Mouse (Mus musculus): ENCODE results near the gene Cfap299. TPM values are rescaled to one million over a fixed set of nuclear protein-coding genes. Genes with fewer than 3 reads are reported as not detected.

Cfap299 gene
- total RNA-seq, 2 experiments from 2014 or later: 0.70 to 1.5 TPM

DNA sequence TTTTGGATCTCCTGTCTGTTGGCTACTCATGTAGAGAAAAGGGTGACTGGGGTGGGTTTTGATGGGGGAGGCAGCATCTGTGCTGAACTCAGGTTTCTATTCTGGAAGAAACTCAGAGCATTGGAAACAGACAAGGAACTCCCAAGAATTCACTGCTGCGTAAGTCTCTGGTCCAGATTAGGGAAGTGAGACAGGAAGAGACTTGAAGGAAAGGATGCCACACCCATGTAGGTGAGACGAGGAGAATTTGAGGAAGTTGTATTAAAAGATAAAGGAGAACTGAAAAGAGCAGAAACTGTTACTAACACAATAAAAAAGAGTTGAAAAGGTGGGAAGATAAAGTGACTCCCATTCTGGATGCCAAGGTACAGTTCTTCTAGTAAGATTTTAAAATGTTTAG lies 249.3 kb downstream of the Cfap299 start:
- intact Hi-C loops (cut with DNase I): no loop called here
- DNase-seq: no peak

DNA sequence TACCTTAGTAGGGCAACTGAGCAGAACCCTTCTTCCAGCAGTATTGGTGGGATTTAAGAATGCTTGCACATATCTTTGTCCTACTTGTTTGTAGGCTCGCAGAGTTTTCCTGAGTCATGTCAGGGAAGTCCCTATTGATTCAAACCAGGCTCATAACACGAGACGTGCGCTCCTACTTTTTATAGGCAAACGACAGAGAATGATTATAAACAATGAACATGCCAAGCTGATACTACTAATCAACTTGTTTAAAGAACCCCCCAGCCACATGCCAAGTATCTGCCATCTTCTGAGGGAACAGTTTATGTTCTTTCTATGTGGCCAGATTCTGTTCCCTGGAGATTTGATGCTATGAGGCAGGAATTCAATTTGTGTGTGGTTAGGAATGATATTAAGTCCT lies 251.7 kb downstream of the Cfap299 start:
- DNase-seq: no peak
- intact Hi-C loops (cut with DNase I): no loop called here

DNA sequence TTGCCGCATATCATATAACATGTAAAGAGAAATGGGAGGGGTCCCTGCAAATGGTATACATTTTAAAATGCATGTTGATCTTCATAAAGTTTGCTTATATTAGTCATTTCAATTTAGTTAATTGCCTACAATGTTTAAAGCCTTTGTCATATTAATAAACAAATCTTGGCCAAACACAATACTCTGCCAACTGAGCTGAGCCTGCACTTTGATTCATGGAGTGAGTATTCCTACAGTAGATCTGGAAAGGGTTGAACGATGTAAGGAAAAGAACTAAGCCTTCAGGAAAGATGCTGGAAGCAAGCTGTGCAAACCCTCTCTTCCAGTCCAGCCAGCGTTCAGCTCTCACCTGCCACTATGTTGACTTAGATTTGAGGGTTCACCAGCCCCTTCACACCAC lies 252.9 kb downstream of the Cfap299 start:
- intact Hi-C loops (cut with DNase I): no loop called here

DNA sequence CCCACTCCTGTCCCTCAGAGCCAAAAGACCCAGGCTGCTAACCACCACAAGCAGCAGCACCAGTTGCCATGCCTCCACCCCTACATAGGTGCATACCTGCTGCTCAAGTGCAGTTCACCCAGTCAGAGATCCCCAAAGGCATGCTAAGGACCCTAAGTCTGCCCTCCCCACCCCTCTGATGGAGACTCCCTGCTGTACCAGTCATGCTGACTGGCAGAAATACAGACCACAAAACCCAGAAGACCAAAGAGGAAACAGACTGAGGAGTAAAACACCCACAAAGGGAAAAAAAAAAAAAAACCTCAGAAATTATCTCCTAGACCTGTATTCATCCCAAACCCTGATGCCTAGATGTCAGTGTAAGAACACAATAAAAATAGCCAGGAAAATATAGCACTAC lies 256.8 kb downstream of the Cfap299 start:
- no peak for DNase-seq
- intact Hi-C loops (cut with DNase I): no loop called here

More for the DNA sequence above, 252.9 kb downstream of the Cfap299 start:
- DNase-seq: no peak

DNA sequence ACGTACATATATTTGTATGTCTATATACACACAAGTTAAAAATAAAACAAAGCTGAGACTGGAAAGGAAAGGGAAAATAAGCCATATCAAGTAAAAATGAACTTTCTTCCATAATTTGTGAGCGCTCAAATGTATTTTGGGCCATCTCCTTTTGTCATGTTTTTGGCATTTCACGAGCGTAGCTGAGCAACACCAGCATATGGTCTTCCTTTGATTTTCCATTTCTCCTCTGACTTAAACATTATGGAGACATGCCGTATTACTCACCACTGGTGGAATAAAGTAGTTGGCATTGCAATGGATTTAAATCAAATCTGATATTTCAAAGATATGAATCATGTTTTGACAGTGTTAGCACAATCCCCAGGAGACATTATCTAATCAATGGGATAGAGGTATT lies 284.4 kb downstream of the Cfap299 start:
- no peak for DNase-seq
- intact Hi-C loops (cut with DNase I): no loop called here

DNA sequence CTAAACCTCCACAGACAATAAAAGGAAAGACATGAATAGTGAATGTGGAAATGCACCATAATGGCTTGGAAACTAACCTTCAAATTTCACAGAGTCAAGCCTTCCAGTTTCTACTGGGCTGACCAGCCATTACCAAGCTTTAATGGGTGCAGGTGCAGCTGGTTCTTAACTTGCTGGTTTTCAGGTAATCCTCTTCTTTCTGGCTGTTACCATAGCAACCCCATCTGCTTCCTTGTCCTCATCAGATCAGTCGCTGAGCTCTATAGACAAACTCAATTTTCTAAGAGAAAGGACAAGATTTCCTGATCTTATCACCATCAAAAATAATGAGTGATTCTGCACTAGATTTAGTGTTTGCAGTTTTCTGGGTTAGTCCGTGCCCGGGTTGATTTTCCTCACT lies 287.8 kb downstream of the Cfap299 start:
- intact Hi-C loops (cut with DNase I): no loop called here
- DNase-seq: no peak

DNA sequence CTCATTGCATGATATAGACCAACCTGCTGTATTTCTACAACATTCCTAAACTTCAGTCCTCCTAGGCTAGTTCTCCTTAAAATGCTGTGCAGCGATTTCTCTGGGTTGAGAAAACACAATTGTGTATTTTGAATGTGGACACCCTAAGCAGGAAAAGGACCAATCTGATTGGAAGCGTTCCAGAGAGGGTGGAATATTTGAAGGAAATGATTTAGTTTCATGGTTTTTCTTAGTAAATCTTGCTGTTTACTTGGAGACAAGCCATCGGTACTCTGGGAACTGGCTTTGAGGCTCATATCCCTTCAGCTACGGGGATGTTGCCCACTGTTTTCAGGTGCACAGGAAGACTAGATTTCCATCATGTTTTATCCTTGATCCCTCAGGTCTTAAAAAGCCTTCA lies 288.3 kb downstream of the Cfap299 start:
- DNase-seq: no peak
- intact Hi-C loops (cut with DNase I): no loop called here

DNA sequence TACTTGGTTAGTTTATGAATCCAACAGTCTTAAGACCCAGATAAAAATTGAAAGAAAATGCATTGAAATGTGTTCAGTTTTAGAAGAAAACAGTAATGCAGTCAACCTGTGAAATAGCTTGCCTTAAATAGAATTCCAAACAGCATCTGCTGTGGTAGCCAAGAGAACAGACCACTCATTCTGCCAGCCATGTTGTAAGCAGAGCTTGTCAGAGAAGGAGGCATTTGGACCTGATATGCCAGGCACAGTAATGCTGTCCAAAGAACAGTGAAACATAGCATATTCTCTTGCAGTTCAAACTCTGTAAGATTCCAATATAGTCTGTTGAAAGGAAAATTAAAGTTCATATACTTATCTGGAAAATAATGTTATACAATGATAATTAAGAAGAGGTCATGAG lies 321.2 kb downstream of the Cfap299 start:
- DNase-seq: no peak
- intact Hi-C loops (cut with DNase I): no loop called here

DNA sequence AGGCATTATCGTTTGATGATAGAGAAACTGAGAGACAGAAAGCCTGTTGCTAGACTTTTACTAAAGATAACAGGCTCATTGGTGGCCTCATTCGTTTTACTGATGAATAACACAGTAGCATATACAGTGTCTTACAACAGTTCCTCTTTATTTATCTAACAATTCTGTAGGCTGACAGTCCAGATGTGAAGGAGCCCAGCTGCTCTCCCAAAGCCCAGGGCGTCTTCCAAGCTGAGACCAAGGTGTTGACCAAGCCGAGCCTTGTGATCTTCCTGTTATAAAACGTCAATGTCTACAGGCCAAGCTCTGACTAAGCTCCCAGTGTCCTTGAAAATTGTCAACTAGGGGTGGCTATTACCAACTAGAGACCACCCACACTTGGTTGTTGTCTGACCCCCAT lies 321.9 kb downstream of the Cfap299 start:
- intact Hi-C loops (cut with DNase I): no loop called here
- no peak for DNase-seq

DNA sequence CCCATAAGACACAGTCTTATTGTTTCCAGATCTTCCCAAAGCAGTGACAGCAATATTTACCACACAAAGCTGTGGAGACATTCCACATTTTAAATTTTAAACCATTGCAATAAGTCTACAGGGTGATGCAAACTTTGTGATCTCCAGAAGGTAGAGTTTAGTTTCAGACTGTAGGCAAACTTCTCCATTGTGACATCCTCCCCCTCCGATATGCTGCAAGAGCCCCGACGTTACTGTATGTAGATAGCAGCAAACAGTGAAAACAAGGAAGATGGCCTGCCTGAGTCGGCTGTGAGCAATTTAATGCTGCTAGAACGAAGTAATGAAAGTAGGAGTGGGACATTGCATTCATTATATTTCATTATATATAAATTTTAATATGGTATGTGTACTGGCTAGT lies 359.1 kb downstream of the Cfap299 start:
- intact Hi-C loops (cut with DNase I): no loop called here
- DNase-seq: no peak

DNA sequence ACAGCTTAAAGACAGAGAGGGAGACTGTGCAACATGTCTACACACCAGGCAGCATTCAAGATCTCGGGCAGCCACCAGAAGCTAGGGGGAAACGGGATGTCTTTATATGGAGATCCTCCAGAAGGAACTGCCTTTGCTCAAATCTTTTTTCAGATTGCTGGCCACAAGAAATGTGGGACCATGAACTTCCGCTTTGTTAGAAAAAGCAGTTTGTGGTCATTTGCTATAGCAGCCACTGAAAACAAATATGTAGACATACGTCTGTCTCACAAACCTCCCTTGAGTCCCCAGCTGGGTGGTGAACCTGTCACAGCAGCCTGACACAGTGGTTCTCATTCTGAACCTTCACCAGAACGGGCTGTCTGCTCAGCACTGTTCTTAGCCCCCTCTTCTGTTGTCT lies 363.0 kb downstream of the Cfap299 start:
- intact Hi-C loops (cut with DNase I): no loop called here
- no peak for DNase-seq

DNA sequence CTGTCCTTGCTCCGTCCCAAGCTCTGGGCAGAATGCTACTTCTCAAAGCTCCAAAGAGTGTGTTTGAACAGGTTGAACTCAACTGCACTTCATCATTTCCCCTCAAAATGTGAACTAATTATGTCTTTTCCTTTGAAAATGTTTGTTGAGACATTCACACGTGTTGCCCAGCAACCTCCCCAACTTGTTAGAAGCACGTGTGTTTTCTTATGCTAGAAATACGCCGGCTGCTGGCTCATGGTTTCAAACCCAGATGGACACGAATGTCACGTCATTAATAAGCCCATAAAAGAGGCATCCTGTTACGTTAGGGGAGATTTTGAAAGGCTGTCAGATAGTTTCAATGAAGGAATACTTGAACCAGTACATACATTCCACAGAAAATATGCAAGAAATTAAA lies 367.2 kb downstream of the Cfap299 start:
- intact Hi-C loops (cut with DNase I): no loop called here
- DNase-seq: no peak

DNA sequence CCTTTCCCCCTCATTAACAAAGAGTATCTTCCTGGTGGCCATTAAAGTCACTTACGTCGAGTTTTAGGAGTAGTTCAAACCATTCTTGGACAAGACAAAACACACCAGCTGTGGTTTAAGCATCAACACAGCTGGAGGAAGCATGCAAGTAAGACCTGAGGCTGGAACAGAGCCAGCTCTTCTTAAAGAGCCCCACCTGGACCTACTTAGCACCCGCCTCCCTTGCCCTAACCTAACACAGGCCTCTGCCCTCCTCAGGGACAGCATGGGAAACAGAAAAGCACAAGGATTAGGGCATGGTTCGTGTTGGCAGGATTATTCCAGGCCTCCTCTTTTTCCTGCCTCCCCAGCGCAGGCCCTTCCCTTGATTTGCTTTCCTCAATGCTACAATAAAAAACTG lies 374.9 kb downstream of the Cfap299 start:
- intact Hi-C loops (cut with DNase I): no loop called here
- DNase-seq: no peak

DNA sequence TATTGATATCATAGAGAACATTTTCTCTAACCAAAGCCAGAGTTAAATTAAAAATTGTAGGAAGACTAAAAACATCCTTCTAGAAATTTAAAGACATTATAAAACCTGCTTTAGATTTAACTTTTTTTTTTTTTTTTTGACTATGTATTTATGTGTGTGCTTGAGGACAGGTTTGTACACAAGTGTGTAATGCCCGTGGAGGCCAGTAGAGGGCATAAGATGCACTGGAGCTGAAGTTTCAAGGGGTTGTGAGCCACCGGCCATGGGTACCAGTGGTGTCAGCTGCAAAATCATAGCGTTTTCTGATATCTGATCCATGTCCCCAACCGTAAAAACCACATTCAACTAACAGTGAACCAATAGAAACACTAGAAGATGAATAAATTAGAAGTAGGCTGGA lies 377.5 kb downstream of the Cfap299 start:
- DNase-seq: peak; percentile 17

DNA sequence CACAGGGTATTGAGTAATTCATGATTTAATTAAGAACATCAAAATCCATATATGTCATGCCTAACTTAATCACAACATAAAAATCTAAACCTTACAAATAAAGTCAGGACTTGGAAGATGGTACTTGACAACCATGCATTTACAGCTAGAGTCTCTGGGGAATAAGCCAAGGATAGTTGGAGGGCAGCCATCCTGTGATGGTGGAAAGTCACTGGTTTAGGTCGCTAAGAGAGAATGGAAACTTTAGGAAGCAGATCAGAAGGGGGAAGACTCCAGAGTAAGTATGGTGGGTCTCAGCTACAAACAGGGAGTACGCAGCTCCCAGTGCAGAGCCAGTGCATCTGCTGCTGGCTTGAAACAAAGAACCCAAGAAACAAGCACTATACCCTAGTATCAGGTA lies 386.3 kb downstream of the Cfap299 start:
- DNase-seq: no peak
- intact Hi-C loops (cut with DNase I): no loop called here

More for the DNA sequence above, 377.5 kb downstream of the Cfap299 start:
- intact Hi-C loops (cut with DNase I): no loop called here

DNA sequence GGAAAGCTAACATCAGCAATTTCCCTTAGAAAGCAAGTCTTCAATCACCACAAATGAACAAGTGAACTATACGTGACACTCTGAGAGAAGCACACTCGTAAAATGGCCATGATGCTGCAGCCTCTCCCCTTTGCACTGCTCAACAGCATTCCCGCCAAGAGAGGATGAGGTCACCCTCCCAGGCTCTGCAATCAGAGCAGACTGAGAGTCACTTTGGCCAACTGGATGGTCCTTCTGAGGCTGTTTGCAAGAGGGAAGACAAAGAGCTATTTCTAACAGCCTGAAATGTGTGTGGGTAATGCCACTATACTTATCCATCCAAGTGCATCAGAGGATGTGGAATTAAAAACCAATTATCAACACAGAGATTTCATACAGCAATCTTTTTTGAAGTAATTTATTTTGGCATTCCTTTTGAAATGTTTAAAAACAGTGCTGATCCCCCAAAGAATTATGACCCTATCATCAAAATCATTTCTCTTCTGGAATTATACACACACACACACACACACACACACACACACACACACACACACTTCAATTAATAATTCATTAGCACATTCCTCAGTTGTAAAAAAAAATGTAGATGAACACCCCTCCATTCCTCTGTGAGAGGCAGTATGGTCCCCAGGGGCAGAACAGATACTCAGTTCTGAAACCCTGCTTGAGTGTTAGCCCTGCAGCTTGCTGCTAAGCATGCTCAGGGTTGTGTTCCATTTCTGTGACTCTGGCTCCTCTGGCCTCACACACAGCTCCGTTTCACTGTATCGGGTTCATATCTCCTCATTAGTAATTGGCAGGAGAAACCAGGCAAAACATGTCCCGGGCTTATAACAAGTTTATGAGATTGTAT lies 403.3 kb downstream of the Cfap299 start:
- no peak for DNase-seq
- intact Hi-C loops (cut with DNase I): no loop called here

DNA sequence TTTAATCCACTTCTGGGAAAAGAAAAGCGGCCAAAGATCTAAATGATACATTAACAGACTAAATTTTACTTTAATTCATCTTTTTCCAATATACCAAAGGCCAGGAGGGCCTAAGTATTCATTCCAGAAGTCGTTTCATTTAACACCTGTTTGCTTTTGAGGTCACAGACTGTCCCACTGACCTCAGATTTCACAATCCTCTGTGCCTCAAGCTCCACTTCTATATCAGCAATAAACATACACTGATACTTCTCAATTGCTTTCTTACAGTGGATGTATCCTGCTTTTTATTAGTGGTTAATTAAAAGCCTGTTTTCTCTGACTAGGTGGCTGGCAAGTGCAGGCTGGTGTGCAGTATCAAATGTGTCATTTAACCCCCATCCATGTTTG lies 403.9 kb downstream of the Cfap299 start:
- intact Hi-C loops (cut with DNase I): no loop called here
- DNase-seq: no peak

DNA sequence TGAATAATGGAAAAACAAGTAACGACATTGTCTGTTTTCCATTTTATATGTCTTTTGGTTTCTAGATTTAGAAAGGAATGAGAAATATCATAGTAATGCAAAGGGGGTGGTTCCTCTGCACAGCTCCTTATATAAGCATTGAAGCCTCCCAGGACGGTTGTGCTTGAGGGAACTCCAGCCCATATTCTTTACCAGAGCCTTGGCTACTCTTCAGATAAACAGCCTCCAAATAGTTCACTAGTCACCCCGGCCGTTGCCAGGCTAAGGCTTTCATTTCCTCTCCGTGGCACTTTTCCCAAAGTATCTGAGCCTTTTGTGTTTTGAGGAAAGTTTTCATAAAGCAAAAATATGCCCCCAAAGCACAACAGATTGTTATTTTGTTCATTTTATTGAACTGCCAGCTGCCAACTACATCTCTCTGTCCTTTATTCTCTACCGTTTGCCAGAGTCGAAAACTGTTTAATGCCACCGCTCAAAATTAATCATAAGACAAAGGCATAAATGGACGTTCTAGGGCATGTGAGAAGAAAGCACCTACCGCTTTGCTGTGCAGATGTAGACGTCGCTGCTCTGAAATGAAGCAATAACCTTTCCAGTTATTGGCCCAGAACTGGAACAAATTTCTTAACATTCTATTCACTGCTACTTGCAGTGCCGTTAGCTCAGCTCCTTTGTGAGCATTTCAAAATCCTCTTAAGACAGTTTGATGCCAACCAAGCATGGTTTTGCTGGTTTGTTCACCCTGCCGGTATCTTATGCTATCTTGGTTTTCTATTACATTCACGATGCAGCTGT lies 433.0 kb downstream of the Cfap299 start:
- DNase-seq: peak; percentile 5
- intact Hi-C loops (cut with DNase I): no loop called here

DNA sequence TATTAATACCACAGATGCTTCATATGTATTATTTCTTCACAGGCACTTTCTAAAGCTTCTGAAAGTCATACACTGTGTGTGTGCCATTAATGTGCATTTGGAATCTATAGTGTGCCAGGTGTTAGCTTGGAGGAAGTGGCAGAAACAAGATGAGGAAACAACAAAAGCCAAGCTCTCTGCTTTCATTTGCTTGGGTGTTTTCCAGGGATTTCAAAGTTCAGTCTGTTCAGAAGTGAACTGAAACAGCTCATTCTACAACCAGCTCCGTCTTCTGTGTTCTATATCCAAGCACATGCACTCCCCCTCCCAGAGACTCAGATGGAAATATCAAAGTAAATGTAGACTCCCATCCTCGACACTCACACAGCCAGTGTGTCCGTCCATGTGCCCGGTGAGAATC lies 449.5 kb downstream of the Cfap299 start:
- no peak for DNase-seq
- intact Hi-C loops (cut with DNase I): no loop called here

DNA sequence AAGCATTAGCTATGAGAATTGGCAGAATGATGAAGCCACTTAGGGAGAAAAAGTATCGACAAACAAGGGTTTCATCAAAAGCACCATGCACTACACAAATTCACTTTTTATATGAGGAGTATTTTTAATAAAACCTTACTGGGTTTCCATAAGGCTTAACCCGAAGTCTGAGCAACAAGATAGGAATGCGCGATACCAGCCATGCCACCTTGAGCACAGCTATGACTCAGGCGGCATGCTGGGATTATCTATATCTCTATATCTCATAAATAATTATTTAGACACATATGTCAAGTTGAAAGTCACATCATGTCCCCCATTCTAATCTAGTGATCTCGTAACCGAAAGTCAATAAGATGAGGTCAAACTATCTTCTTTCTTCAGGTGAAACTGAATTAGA lies 453.0 kb downstream of the Cfap299 start:
- DNase-seq: no peak
- intact Hi-C loops (cut with DNase I): no loop called here

DNA sequence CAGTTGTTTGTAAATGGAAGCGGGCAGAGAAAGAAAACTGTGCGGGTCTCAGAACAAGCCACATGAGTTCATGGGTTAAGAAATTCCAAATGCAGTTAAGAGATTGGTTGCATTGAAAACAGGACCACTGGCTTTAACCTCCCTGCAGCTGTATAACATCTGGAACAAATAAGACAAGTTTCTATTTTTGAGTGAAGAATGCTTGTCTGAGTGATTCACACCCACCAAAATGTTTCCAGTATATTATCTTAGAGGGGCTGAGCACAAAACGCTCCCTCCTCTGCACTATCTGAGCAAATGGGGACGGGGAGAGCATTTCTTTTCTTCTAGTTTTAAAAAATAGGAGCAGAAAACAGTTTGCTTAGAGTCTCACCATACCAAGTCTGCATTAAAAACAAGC lies 458.6 kb downstream of the Cfap299 start:
- DNase-seq: no peak
- intact Hi-C loops (cut with DNase I): no loop called here

DNA sequence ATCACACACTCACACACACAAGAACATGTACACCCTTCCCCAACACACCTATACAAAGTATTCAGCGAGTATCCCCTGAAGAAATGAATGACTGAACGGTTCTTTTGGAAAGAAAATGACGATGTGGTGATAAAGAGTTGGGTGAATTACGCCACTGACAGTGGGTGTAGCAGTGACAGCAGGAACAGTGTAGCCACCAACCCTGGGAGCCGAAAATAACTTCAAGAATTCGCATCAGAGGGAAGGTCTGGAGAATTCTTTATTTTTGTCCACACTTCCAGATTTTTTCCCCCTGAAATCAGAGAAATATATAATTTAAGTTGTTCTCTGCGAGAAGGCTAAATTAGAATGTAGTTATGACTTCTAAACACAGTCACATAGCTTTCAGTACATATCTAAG lies 459.5 kb downstream of the Cfap299 start:
- DNase-seq: no peak
- intact Hi-C loops (cut with DNase I): no loop called here

All from left cerebral cortex, postnatal 4 days (tissue).